Mouse (Mus musculus): ENCODE measurements at regions not wholly inside any gene's neighbourhood (a gene's known extent, or its start where the extent isn't known, plus 50 kb on each side); places are given as distances from the start of the nearest gene placed in this dataset.
A peak's percentile ranks its signal among the peaks of the same experiment; 100 is the strongest.

DNA sequence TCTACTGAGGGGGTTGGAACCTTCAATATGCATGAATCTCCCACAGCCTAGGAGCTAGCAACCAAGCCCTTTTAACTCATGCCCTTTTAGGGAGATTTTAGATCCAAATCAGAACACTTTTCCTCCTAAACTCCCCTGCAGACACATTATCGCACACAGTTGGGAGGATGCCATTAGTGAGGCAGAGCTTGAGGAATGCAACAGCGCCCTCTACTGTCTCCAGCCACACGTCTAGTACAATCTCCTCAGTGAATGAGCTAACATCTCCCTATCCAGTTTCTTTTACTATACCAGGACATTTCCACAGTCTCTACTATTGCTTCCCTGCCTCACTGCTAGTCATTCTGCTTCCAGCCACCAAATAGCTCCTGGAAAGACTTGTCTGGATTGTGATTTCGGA lies 59.3 kb downstream of the 1700080O16Rik start:
- peak; percentile 7 to 75 for DNase-seq (ENCODE audit: low spot score in 2 of 2)

DNA sequence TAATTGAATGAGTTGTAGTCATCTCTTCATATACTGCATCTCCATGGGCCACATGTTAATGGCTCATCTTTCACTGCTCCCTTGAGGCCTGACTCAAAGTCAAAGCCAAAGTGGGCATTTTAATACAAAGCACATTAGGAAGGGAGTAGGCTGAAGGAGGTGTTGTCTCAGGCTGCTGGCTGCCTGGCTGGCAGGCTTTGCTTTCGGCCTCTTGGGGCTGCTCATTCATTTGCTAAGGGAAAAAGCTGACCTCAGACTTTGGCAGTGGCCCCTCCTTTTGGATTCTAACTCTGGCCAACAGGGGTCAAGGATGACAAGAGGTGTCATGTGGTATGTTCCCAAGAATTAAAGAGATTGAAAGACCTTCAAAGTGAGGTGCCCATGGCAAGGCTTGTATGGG lies 61.0 kb downstream of the 1700080O16Rik start:
- DNase-seq (ENCODE audit: low spot score in 2 of 2), result no peak

DNA sequence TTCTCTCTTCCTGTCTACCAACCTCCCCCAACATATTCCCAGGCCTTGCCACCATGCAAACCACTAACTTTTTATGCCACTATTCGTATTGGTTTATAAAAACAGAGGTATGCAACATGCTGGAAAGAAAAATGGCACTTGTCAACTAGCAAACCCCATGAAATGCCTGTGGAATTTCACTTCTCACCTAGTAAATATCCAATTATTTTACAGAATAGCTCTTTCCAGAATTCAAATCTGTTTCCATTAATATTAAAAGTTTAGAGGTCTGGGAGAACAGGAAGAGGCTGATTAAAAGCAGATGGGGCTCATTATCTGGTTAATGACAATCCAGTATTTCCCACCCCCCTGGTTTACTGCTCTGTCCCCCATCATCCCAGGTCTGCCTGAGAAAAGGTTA lies 62.0 kb downstream of the 1700080O16Rik start:
- DNase-seq (ENCODE audit: low spot score in 2 of 2), result no peak

DNA sequence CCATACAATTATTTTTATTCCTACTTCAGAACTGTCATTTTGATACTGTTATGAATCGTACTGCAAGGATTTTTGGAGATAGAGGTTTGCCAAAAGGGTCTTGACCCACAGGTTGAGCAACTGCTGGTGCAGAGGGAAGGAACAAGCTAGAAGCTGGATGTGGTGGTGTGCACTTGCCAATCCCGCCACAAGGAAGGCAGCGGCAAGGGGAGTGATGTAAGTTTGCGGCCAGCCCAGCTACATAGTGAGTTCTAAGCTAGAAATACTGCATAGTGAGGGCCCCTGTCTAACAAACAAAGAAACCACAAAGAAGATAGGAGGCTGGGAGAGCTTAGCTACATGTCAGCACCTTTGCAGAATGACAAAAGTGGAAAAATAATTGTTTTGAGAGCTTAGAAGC lies 74.1 kb downstream of the 1700080O16Rik start:
- no peak for DNase-seq (ENCODE audit: low spot score in 2 of 2)

DNA sequence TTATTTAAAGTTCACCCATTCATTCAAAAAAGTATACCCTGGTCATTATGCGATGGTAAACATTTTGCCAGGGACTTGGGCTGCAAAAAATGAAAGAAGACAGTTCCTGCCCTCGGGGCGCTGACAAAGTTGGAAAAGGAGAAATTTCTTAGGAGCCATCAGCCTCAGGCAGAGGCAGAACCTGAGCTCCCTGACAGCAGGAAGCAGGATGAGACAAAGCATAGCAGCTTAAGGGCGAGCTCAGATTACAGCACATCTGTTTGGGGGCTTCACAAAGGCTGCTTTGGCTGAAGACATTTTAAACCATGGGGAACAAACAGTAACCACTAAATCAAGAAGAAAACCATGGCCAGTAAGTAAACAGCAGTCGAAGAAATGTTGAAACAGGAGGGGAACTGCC lies 75.5 kb downstream of the 1700080O16Rik start:
- no peak for DNase-seq (ENCODE audit: low spot score in 2 of 2)

DNA sequence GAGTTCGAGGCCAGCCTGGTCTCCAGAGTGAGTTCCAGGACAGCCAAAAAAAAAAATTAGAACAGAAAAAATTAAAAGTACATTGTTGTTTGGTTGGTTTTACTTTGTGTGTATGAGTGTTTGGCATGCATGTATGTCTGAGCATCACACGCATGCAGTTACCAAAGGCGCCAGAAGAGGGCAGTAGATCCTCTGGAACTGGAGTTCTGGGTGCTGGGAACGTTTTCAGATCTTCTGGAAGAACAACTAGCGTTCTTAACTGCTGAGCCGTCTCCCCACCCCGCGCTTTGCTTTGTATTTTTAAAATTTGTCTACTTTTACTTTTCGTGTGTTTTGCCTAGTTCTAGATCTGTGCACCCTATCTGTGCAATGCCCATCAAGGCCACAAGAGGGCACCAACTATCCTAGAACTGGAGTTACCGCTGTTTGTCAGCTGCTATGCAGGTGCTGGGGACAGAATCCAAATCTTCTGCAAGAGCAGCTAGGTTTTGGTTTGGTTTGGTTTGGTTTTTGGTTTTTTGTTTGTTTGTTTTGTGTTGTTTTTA lies 76.9 kb downstream of the 1700080O16Rik start:
- DNase-seq (ENCODE audit: low spot score in 2 of 2), result no peak

DNA sequence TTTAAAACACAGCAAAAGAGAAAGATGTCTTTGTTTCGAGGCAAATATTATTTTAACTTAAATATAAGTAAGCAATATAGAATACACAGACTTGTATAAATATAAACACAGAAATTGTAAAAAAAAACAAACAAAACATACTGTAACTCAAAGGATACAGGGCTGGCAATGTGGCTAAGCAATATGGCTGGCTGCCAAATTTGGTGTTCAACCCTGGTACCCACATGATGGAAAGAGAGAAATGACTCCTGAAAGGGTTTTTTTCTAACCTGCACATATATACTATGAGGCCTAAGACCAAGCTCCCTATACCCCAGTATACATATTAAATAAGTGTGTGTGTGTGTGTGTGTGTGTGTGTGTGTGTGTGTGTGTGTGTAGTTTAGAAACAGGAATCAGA lies 79.9 kb downstream of the 1700080O16Rik start:
- no peak for DNase-seq (ENCODE audit: low spot score in 2 of 2)

DNA sequence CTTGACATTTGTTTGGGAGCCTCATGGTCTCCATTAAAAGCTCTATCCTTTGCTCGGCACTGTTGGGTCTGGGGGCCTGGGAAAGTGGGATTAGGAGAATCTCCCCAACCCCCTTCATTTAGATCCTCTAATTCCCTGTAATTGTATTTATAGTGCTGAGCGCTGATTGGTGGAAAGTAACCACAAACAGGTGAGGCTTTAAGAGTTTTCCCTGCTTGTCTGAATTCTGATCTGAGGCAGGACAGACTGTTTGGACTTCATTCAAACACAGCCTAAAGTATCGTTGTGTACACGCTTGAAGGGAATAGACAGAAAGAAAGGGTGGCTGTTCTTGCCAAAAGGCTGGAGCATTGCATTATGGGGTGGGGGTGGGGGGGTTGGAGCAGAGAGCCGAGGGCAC lies 85.1 kb upstream of the Usp26 start:
- no peak for DNase-seq (ENCODE audit: low spot score in 2 of 2)
